Mouse (Mus musculus) liver, embryonic 11.5 days (tissue): ENCODE measurements at regions not wholly inside any gene's neighbourhood (a gene's known extent, or its start where the extent isn't known, plus 50 kb on each side); places are given as distances from the start of the nearest gene placed in this dataset.

ENCODE experiments used
- ATAC-seq: fragments of 200-750 bp; cut with Nextera tagmentation; replicated peaks from 2 replicates; pipeline ENCODE4 v1.8.0; 2017; ENCODE audit warnings: moderate number of reproducible peaks, mild to moderate bottlenecking, moderate TSS enrichment, moderate library complexity; ENCODE audit not compliant: low FRiP score
- DNase-seq: peaks from one replicate; pipeline ENCODE4 v3.0.0-alpha.2; 2017; ENCODE audit warnings: low spot score
- H3K27ac ChIP-seq: fragments of 300-500 bp; sonication (generic); 2 replicates; pipeline ENCODE4 v1.5.1; 2014; ENCODE audit warnings: mild to moderate bottlenecking, low read depth, low read length, control low read depth
- H3K27me3 ChIP-seq: fragments of 300-500 bp; sonication (generic); replicated peaks from 2 replicates; pipeline ENCODE4 v1.6.1; 2014; ENCODE audit warnings: low read length, mixed read lengths; ENCODE audit not compliant: control insufficient read depth, insufficient read depth
- H3K36me3 ChIP-seq: fragments of 300-500 bp; sonication (generic); 2 replicates; pipeline ENCODE4 v1.6.1; 2014; ENCODE audit warnings: mild to moderate bottlenecking, low read length, moderate library complexity, mixed read lengths; ENCODE audit not compliant: control insufficient read depth, insufficient read depth
- H3K4me1 ChIP-seq: fragments of 300-500 bp; sonication (generic); replicated peaks from 2 replicates; pipeline ENCODE4 v1.6.1; 2014; ENCODE audit warnings: low read length, mixed read lengths; ENCODE audit not compliant: control insufficient read depth, insufficient read depth
- H3K4me2 ChIP-seq: fragments of 300-500 bp; sonication (generic); 2 replicates; pipeline ENCODE4 v1.6.1; 2014; ENCODE audit warnings: mild to moderate bottlenecking, control low read depth, moderate library complexity
- H3K4me3 ChIP-seq: fragments of 300-500 bp; sonication (generic); 2 replicates; pipeline ENCODE4 v1.5.1; 2014; ENCODE audit warnings: low read depth, low read length, control low read depth
- H3K9ac ChIP-seq: fragments of 300-500 bp; sonication (generic); 2 replicates; pipeline ENCODE4 v1.6.1; 2014; ENCODE audit warnings: low read depth, low read length, control low read depth
- H3K9me3 ChIP-seq: fragments of 300-500 bp; sonication (generic); 2 replicates; pipeline ENCODE4 v1.6.1; 2016; ENCODE audit warnings: low read length, inconsistent platforms, mixed read lengths; ENCODE audit not compliant: control insufficient read depth
- WGBS: fragments of 180-500 bp; shearing (Covaris S2); extraction: QIAGEN DNeasy Blood & Tissue Kit; methylation state at CpG from one replicate; pipeline ENCODE4 v1.1.7; 2014; 5-methylcytosine and 5-hydroxymethylcytosine counted together

GRCm38 (mm10) chr11:6952787-6953186 is 110.5 kb upstream of the Adcy1 start:
- Histone ChIP-seq H3K36me3 (no peaks in the 10 kb centered on the region), H3K4me3 (no peak overlapping the region), H3K9ac (no peak overlapping the region), H3K27ac (no peak overlapping the region), H3K4me2 (no peak overlapping the region), H3K27me3 (no peaks in the 10 kb centered on the region), H3K4me1 (no peaks in the 10 kb centered on the region), H3K9me3 (no peaks in the 10 kb centered on the region)
- no peak for ATAC-seq
- no peak for DNase-seq
- 71% methylated on average over 1 of the region's 1 CpGs for WGBS

GRCm38 (mm10) chr11:6951361-6951760 is 111.9 kb upstream of the Adcy1 start:
- Histone ChIP-seq H3K9me3 (no peaks in the 10 kb centered on the region), H3K4me2 (no peak overlapping the region), H3K36me3 (no peaks in the 10 kb centered on the region), H3K9ac (no peak overlapping the region), H3K4me1 (no peaks in the 10 kb centered on the region), H3K4me3 (no peak overlapping the region), H3K27me3 (no peaks in the 10 kb centered on the region), H3K27ac (no peak overlapping the region)
- DNase-seq = no peak
- no peak for ATAC-seq

- Histone ChIP-seq H3K4me3 (no peak overlapping the region), H3K4me2 (no peak overlapping the region), H3K36me3 (no peaks in the 10 kb centered on the region), H3K4me1 (no peaks in the 10 kb centered on the region), H3K27ac (no peak overlapping the region), H3K9me3 (no peaks in the 10 kb centered on the region), H3K9ac (no peak overlapping the region), H3K27me3 (no peaks in the 10 kb centered on the region)
- DNase-seq (no peak), ATAC-seq (no peak)
- 76% methylated on average over 2 of the region's 2 CpGs for WGBS
These were observed 111.6 kb upstream of the Gm11983 start for GRCm38 (mm10) chr11:6949051-6949450.

GRCm38 (mm10) chr11:6934157-6934556 is 96.7 kb upstream of the Gm11983 start:
- H3K27ac ChIP-seq = no peak overlapping the region
- H3K4me3 ChIP-seq = no peak overlapping the region
- H3K4me1 ChIP-seq = no peaks in the 10 kb centered on the region
- H3K36me3 ChIP-seq = no peaks in the 10 kb centered on the region
- no peak overlapping the region for H3K9ac ChIP-seq
- ATAC-seq (no peak), DNase-seq (no peak)
- no peak overlapping the region for H3K4me2 ChIP-seq
- H3K9me3 ChIP-seq = no peaks in the 10 kb centered on the region
- H3K27me3 ChIP-seq = no peaks in the 10 kb centered on the region
- 84% methylated on average over 1 of the region's 1 CpGs for WGBS

GRCm38 (mm10) chr11:6926036-6926435 is 88.6 kb upstream of the Gm11983 start:
- H3K4me2 ChIP-seq = no peak overlapping the region
- no peak for ATAC-seq
- WGBS = 77% methylated on average over 8 of the region's 8 CpGs
- H3K4me3 ChIP-seq = no peak overlapping the region
- no peaks in the 10 kb centered on the region for H3K4me1 ChIP-seq
- H3K9ac ChIP-seq = no peak overlapping the region
- no peak overlapping the region for H3K27ac ChIP-seq
- H3K9me3 ChIP-seq = no peaks in the 10 kb centered on the region
- H3K27me3 ChIP-seq = no peaks in the 10 kb centered on the region
- no peaks in the 10 kb centered on the region for H3K36me3 ChIP-seq
- DNase-seq = no peak

- Histone ChIP-seq H3K27me3 (no peaks in the 10 kb centered on the region), H3K4me1 (no peaks in the 10 kb centered on the region), H3K4me2 (peak overlapping the region; percentile 26; the same call in 1 of the 2 replicates), H3K27ac (no peak overlapping the region), H3K4me3 (no peak overlapping the region), H3K9me3 (no peaks in the 10 kb centered on the region), H3K9ac (no peak overlapping the region), H3K36me3 (no peaks in the 10 kb centered on the region)
- 28% methylated on average over 6 of the region's 6 CpGs for WGBS
- ATAC-seq (no peak), DNase-seq (no peak)
These were observed 87.0 kb upstream of the Gm11983 start for GRCm38 (mm10) chr11:6924476-6924875.

GRCm38 (mm10) chr11:6923917-6924316 is 86.5 kb upstream of the Gm11983 start:
- no peaks in the 10 kb centered on the region for H3K4me1 ChIP-seq
- ATAC-seq (0 out of 2 replicates have a peak, but pooled peaks have one; percentile 26), DNase-seq (no peak)
- peak overlapping the region; percentile 26 for H3K4me2 ChIP-seq
- no peak overlapping the region for H3K9ac ChIP-seq
- H3K36me3 ChIP-seq = no peaks in the 10 kb centered on the region
- 14% methylated on average over 6 of the region's 6 CpGs for WGBS
- no peak overlapping the region for H3K4me3 ChIP-seq
- no peaks in the 10 kb centered on the region for H3K9me3 ChIP-seq
- no peaks in the 10 kb centered on the region for H3K27me3 ChIP-seq
- no peak overlapping the region for H3K27ac ChIP-seq

- ATAC-seq = no peak
- 93% methylated on average over 1 of the region's 1 CpGs for WGBS
- no peak overlapping the region for H3K9ac ChIP-seq
These were observed 81.1 kb upstream of the Gm11983 start for GRCm38 (mm10) chr11:6918546-6918945.

GRCm38 (mm10) chr11:6905630-6906029 is 68.2 kb upstream of the Gm11983 start:
- 54% methylated on average over 5 of the region's 5 CpGs for WGBS
- no peaks in the 10 kb centered on the region for H3K27me3 ChIP-seq
- no peak overlapping the region for H3K4me3 ChIP-seq

More at GRCm38 (mm10) chr11:6918546-6918945, 81.1 kb upstream of the Gm11983 start:
- H3K4me2 ChIP-seq = no peak overlapping the region
- H3K27ac ChIP-seq = no peak overlapping the region
- no peaks in the 10 kb centered on the region for H3K4me1 ChIP-seq
- H3K36me3 ChIP-seq = no peaks in the 10 kb centered on the region
- peaks cover 4% of the 10 kb centered on the region; the same call in 1 of the 2 replicates for H3K9me3 ChIP-seq
- no peak overlapping the region for H3K4me3 ChIP-seq
- DNase-seq = no peak
- H3K27me3 ChIP-seq = no peaks in the 10 kb centered on the region

More at GRCm38 (mm10) chr11:6905630-6906029, 68.2 kb upstream of the Gm11983 start:
- Histone ChIP-seq H3K9me3 (no peaks in the 10 kb centered on the region), H3K36me3 (no peaks in the 10 kb centered on the region), H3K4me1 (no peaks in the 10 kb centered on the region), H3K27ac (no peak overlapping the region), H3K4me2 (no peak overlapping the region), H3K9ac (no peak overlapping the region)
- DNase-seq (no peak), ATAC-seq (no peak)
